Mouse (Mus musculus) CH12.LX (cell line): ENCODE measurements around the gene Cd200. TPM values are rescaled to one million over a fixed set of nuclear protein-coding genes. Genes with fewer than 3 reads are reported as not detected.

Source experiments
- DNase-seq: peaks from one replicate; pipeline ENCODE4 v3.0.0-alpha.2; 2013; ENCODE audit errors: extremely low read depth
- H3K27ac ChIP-seq: 2 replicates; pipeline ENCODE4 v1.5.1; 2012; ENCODE audit warnings: low read depth, mild to moderate bottlenecking, control low read depth, moderate library complexity; ENCODE audit not compliant: insufficient read depth
- H3K27me3 ChIP-seq: replicated peaks from 2 replicates; pipeline ENCODE3; 2012; ENCODE audit warnings: inconsistent platforms
- H3K36me3 ChIP-seq, 2 experiments: replicated peaks in 1 of 2; 2 replicates each; pipeline versions ENCODE3 to v1.6.1; 2012; ENCODE audit warnings: inconsistent platforms in 1 of 2, low read length in 1 of 2, mild to moderate bottlenecking in 1 of 2, mixed read lengths in 1 of 2, moderate library complexity in 1 of 2; ENCODE audit not compliant: control insufficient read depth in 1 of 2, insufficient read depth in 1 of 2
- H3K4me1 ChIP-seq, 2 experiments: 2 replicates each; pipeline ENCODE4 v1.6.1; 2012; ENCODE audit warnings: inconsistent platforms in 1 of 2, moderate library complexity in 1 of 2; ENCODE audit not compliant: insufficient read depth in 2 of 2, control insufficient read depth in 1 of 2
- H3K4me2 ChIP-seq: 2 replicates; pipeline ENCODE4 v1.6.1; 2012; ENCODE audit warnings: low read depth, mild to moderate bottlenecking, control low read depth; ENCODE audit not compliant: poor library complexity, insufficient read depth, severe bottlenecking
- H3K4me3 ChIP-seq, 3 experiments: fragments of 150-350 bp in 1 of 3; sonication (generic) in 1 of 3; replicated peaks in 1 of 3; 2 replicates each; pipeline versions ENCODE3 to v1.5.1; 2011 to 2012; ENCODE audit warnings: low read depth in 2 of 3, low read length in 2 of 3, mild to moderate bottlenecking in 2 of 3, moderate library complexity in 2 of 3, control low read depth in 1 of 3, improper control_type of control experiment in 1 of 3, inconsistent platforms in 1 of 3, mixed read lengths in 1 of 3; ENCODE audit not compliant: poor library complexity in 1 of 3
- H3K79me2 ChIP-seq: replicated peaks from 2 replicates; pipeline ENCODE4 v1.6.1; 2012; ENCODE audit warnings: mild to moderate bottlenecking, moderate library complexity; ENCODE audit not compliant: control insufficient read depth, poor library complexity, insufficient read depth, severe bottlenecking; ENCODE audit errors: extremely low read depth
- H3K9ac ChIP-seq: 2 replicates; pipeline ENCODE4 v1.6.1; 2012; ENCODE audit warnings: low read depth, mild to moderate bottlenecking, control low read depth, moderate library complexity; ENCODE audit not compliant: insufficient read depth
- H3K9me3 ChIP-seq: replicated peaks from 2 replicates; pipeline ENCODE3; 2012; ENCODE audit warnings: low read length, inconsistent platforms, mixed read lengths
- BHLHE40 ChIP-seq: IDR thresholded peaks from 2 replicates; pipeline ENCODE4 v1.6.1; 2011; ENCODE audit warnings: mild to moderate bottlenecking, low read depth, low read length, improper control_type of control experiment
- CHD1 ChIP-seq: IDR thresholded peaks from 2 replicates; pipeline ENCODE4 v1.6.1; 2012; ENCODE audit warnings: low read depth, low read length, improper control_type of control experiment, inconsistent platforms
- CHD2 ChIP-seq: IDR thresholded peaks from 2 replicates; pipeline ENCODE4 v1.6.1; 2011; ENCODE audit warnings: low read length, improper control_type of control experiment
- CTCF ChIP-seq, 2 experiments: IDR thresholded peaks in 1 of 2; conservative IDR thresholded peaks in 1 of 2; 2 replicates each; pipeline ENCODE4 v1.5.1; 2011 to 2012; ENCODE audit warnings: low read depth in 2 of 2, low read length in 2 of 2, improper control_type of control experiment in 1 of 2, inconsistent platforms in 1 of 2, mild to moderate bottlenecking in 1 of 2, moderate library complexity in 1 of 2
- E2F4 ChIP-seq: IDR thresholded peaks from 2 replicates; pipeline ENCODE4 v1.6.1; 2011; ENCODE audit warnings: low read depth, low read length, improper control_type of control experiment; ENCODE audit not compliant: insufficient replicate concordance
- ELF1 ChIP-seq: IDR thresholded peaks from 2 replicates; pipeline ENCODE4 v1.6.1; 2014; ENCODE audit warnings: low read depth, mild to moderate bottlenecking, inconsistent platforms, low read length, improper control_type of control experiment
- EP300 ChIP-seq: IDR thresholded peaks from 2 replicates; pipeline ENCODE4 v1.6.1; 2011; ENCODE audit warnings: low read length, improper control_type of control experiment
- ETS1 ChIP-seq: conservative IDR thresholded peaks from 2 replicates; pipeline ENCODE4 v1.6.1; 2012; ENCODE audit warnings: low read depth, mild to moderate bottlenecking, inconsistent platforms, low read length, improper control_type of control experiment, moderate library complexity
- GABPA ChIP-seq: IDR thresholded peaks from 2 replicates; pipeline ENCODE4 v1.6.1; 2012; ENCODE audit warnings: low read depth, low read length, improper control_type of control experiment, inconsistent platforms; ENCODE audit not compliant: insufficient replicate concordance
- HCFC1 ChIP-seq: IDR thresholded peaks from 2 replicates; pipeline ENCODE4 v1.6.1; 2012; ENCODE audit warnings: low read depth, mild to moderate bottlenecking, inconsistent platforms, low read length, improper control_type of control experiment
- IRF4 ChIP-seq: IDR thresholded peaks from 2 replicates; pipeline ENCODE4 v1.6.1; 2014; ENCODE audit warnings: low read depth, mild to moderate bottlenecking, inconsistent platforms, low read length, improper control_type of control experiment
- JUN ChIP-seq: IDR thresholded peaks from 2 replicates; pipeline ENCODE4 v1.6.1; 2011; ENCODE audit warnings: low read depth, mild to moderate bottlenecking, low read length, improper control_type of control experiment, moderate library complexity; ENCODE audit not compliant: insufficient read depth
- JUND ChIP-seq: conservative IDR thresholded peaks from 2 replicates; pipeline ENCODE4 v1.6.1; 2011; ENCODE audit warnings: low read depth, low read length, improper control_type of control experiment
- KAT2A ChIP-seq: IDR thresholded peaks from 2 replicates; pipeline ENCODE4 v1.6.1; 2012; ENCODE audit warnings: low read length, improper control_type of control experiment, inconsistent platforms; ENCODE audit not compliant: insufficient replicate concordance
- MAFK ChIP-seq: IDR thresholded peaks from 2 replicates; pipeline ENCODE4 v1.6.1; 2011; ENCODE audit warnings: low read length, improper control_type of control experiment; ENCODE audit not compliant: insufficient replicate concordance
- MAX ChIP-seq: IDR thresholded peaks from 2 replicates; pipeline ENCODE4 v1.6.1; 2011; ENCODE audit warnings: low read length, improper control_type of control experiment
- MAZ ChIP-seq: IDR thresholded peaks from 2 replicates; pipeline ENCODE4 v1.6.1; 2012; ENCODE audit warnings: low read depth, mild to moderate bottlenecking, inconsistent platforms, low read length, improper control_type of control experiment, moderate library complexity
- MEF2A ChIP-seq: IDR thresholded peaks from 2 replicates; pipeline ENCODE4 v1.6.1; 2014; ENCODE audit warnings: low read depth, mild to moderate bottlenecking, inconsistent platforms, low read length, improper control_type of control experiment, borderline replicate concordance
- MXI1 ChIP-seq: IDR thresholded peaks from 2 replicates; pipeline ENCODE4 v1.6.1; 2011; ENCODE audit warnings: mild to moderate bottlenecking, low read depth, low read length, improper control_type of control experiment
- MYC ChIP-seq: IDR thresholded peaks from 2 replicates; pipeline ENCODE4 v1.6.1; 2011; ENCODE audit warnings: low read depth, mild to moderate bottlenecking, improper control_type of control experiment, low read length
- NELFE ChIP-seq: IDR thresholded peaks from 2 replicates; pipeline ENCODE4 v1.6.1; 2011; ENCODE audit warnings: low read depth, low read length, improper control_type of control experiment
- NRF1 ChIP-seq: IDR thresholded peaks from 2 replicates; pipeline ENCODE4 v1.6.1; 2014; ENCODE audit warnings: low read depth, mild to moderate bottlenecking, inconsistent platforms, low read length, improper control_type of control experiment, moderate library complexity
- PAX5 ChIP-seq: IDR thresholded peaks from 2 replicates; pipeline ENCODE4 v1.6.1; 2012; ENCODE audit warnings: low read length, inconsistent platforms, mixed read lengths
- POLR2A ChIP-seq: IDR thresholded peaks from 2 replicates; pipeline ENCODE4 v1.6.1; 2011; ENCODE audit warnings: low read depth, mild to moderate bottlenecking, improper control_type of control experiment, low read length
- POLR2AphosphoS2 ChIP-seq: IDR thresholded peaks from 2 replicates; pipeline ENCODE4 v1.6.1; 2011; ENCODE audit warnings: low read depth, low read length, improper control_type of control experiment
- RAD21 ChIP-seq: IDR thresholded peaks from 2 replicates; pipeline ENCODE4 v1.6.1; 2011; ENCODE audit warnings: low read depth, mild to moderate bottlenecking, low read length, improper control_type of control experiment, moderate library complexity
- RCOR1 ChIP-seq: conservative IDR thresholded peaks from 2 replicates; pipeline ENCODE4 v1.6.1; 2012; ENCODE audit warnings: low read depth, mild to moderate bottlenecking, inconsistent platforms, low read length, improper control_type of control experiment
- SIN3A ChIP-seq: IDR thresholded peaks from 2 replicates; pipeline ENCODE4 v1.6.1; 2012; ENCODE audit warnings: low read length, improper control_type of control experiment, inconsistent platforms
- SMC3 ChIP-seq: IDR thresholded peaks from 2 replicates; pipeline ENCODE4 v1.6.1; 2011; ENCODE audit warnings: low read depth, low read length, improper control_type of control experiment
- TBP ChIP-seq: conservative IDR thresholded peaks from 2 replicates; pipeline ENCODE4 v1.6.1; 2011; ENCODE audit warnings: low read depth, low read length, improper control_type of control experiment
- TCF12 ChIP-seq: IDR thresholded peaks from 2 replicates; pipeline ENCODE4 v1.6.1; 2014; ENCODE audit warnings: low read depth, mild to moderate bottlenecking, inconsistent platforms, low read length, improper control_type of control experiment
- UBTF ChIP-seq: IDR thresholded peaks from 2 replicates; pipeline ENCODE4 v1.6.1; 2012; ENCODE audit warnings: low read depth, mild to moderate bottlenecking, inconsistent platforms, low read length, improper control_type of control experiment, moderate library complexity
- USF1 ChIP-seq: IDR thresholded peaks from 2 replicates; pipeline ENCODE4 v1.6.1; 2014; ENCODE audit warnings: low read depth, mild to moderate bottlenecking, inconsistent platforms, low read length, improper control_type of control experiment
- USF2 ChIP-seq: conservative IDR thresholded peaks from 2 replicates; pipeline ENCODE4 v1.6.1; 2011; ENCODE audit warnings: low read depth, low read length, improper control_type of control experiment
- ZC3H11A ChIP-seq: IDR thresholded peaks from 2 replicates; pipeline ENCODE4 v1.6.1; 2012; ENCODE audit warnings: low read depth, mild to moderate bottlenecking, inconsistent platforms, low read length, improper control_type of control experiment
- ZKSCAN1 ChIP-seq: IDR thresholded peaks from 2 replicates; pipeline ENCODE4 v1.6.1; 2012; ENCODE audit warnings: low read depth, inconsistent platforms, low read length, improper control_type of control experiment, borderline replicate concordance
- ZNF384 ChIP-seq: IDR thresholded peaks from 2 replicates; pipeline ENCODE4 v1.6.1; 2012; ENCODE audit warnings: low read depth, low read length, improper control_type of control experiment, inconsistent platforms
- dilution Hi-C: fragments of 300-500 bp; cut with MboI; formaldehyde crosslinking; loops from 2 replicates; pipeline ENCODE4 v1.14.3; 2020; ENCODE audit warnings: low sequenced_read_pairs; ENCODE audit not compliant: extremely low pct_unique_long_range_greater_than_20kb, extremely low pct_ligation_motif_present
- in situ Hi-C: fragments of 300-500 bp; cut with MboI; formaldehyde crosslinking; loops from 3 replicates; pipeline ENCODE4 v1.14.3; 2019; ENCODE audit warnings: low sequenced_read_pairs, low pct_ligation_motif_present, low pct_unique_long_range_greater_than_20kb, mixed read lengths
- polyA plus RNA-seq: library from polyadenylated mRNA; unstranded; fragments of >175 nt; gene quantifications from 2 replicates; pipeline ENCODE4 v1.2.1, GENCODE M21; 2012; ENCODE audit warnings: low read depth; ENCODE audit not compliant: insufficient read length
- total RNA-seq, 2 experiments: library from RNA; depleted of rRNA; stranded (reverse); fragments of 300-350 nt in 1 of 2; fragments of >200 nt in 1 of 2; gene quantifications; 2 replicates each; pipeline ENCODE4 v1.2.3; 2012 to 2014

The Cd200 gene
- total and polyA plus RNA-seq, 3 experiments = 13.7 to 77.5 (median 17.0) TPM

- TF ChIP-seq GABPA (no peak), NELFE (no peak), UBTF (no peak), IRF4 (peak; percentile 100), CHD1 (no peak), ETS1 (peak; percentile 94), TBP (no peak)
Measured at GRCm38 (mm10) chr16:45389833-45390232, 19.0 kb downstream of the Cd200 start (continued).

DNA sequence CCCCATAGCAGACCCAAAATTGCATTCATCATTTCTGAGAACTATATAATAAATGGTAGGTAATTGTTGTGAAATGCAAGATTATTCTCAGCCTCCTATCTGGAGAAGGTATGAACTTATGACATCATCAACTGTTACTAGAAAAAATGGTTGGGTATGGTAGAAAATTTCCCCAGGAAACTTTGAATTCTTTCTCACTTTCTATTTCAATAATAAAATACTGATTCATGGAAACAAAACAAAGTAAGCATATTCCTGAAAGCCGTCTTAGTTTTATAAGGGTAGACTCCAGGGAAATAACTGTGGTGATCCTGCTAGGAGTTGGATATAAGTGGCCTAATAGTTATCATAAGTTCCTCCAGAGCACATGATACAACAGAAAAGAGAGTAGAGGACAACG lies 19.8 kb downstream of the Cd200 start:
- Histone ChIP-seq H3K4me2 (peak overlapping the region; percentile 98), H3K79me2 (peaks cover 15% of the 10 kb centered on the region), H3K4me1 (peaks cover 14 to 51% of the 10 kb centered on the region in 2 experiments), H3K4me3 (peak overlapping the region in 1 of 3 experiments; percentile 34), H3K27me3 (no peaks in the 10 kb centered on the region), H3K36me3 (peaks cover 9 to 11% of the 10 kb centered on the region in 2 experiments), H3K27ac (peak overlapping the region; percentile 99), H3K9ac (peak overlapping the region; percentile 77), H3K9me3 (no peaks in the 10 kb centered on the region)
- peak; percentile 21 for DNase-seq
- in situ Hi-C loops (no loop called here), dilution Hi-C loops (no loop called here)
- TF ChIP-seq MAX (peak; percentile 58; the same call in 1 of the 2 replicates), MYC (0 out of 2 replicates have a peak, but pooled peaks have one; percentile 49), GABPA (no peak), TCF12 (peak; percentile 60; the same call in 1 of the 2 replicates), JUN (peak; percentile 89), ELF1 (0 out of 2 replicates have a peak, but pooled peaks have one; percentile 33), NRF1 (no peak), ZNF384 (peak; percentile 93), E2F4 (no peak), ZC3H11A (no peak), TBP (0 out of 2 replicates have a peak, but pooled peaks have one; percentile 33), RAD21 (no peak; the same call in 1 of the 2 replicates), SIN3A (peak; percentile 24; the same call in 1 of the 2 replicates), CHD2 (peak; percentile 52; the same call in 1 of the 2 replicates), PAX5 (no peak), ZKSCAN1 (no peak), HCFC1 (no peak; the same call in 1 of the 2 replicates), BHLHE40 (peak; percentile 54; the same call in 1 of the 2 replicates), IRF4 (peak; percentile 89), ETS1 (peak; percentile 81), USF1 (no peak), RCOR1 (peak; percentile 78), MXI1 (no peak), UBTF (no peak), MAFK (peak; percentile 78), POLR2A (no peak), MEF2A (peak; percentile 74), EP300 (peak; percentile 90), MAZ (no peak), SMC3 (no peak), KAT2A (no peak), USF2 (no peak), NELFE (no peak), CHD1 (peak; percentile 69; the same call in 1 of the 2 replicates), JUND (peak; percentile 92), CTCF (conservative IDR thresholded peaks at IDR 0.05 in 1 of 2, IDR thresholded peaks at IDR 0.05 in 1 of 2; ENCODE audit: low read depth in 2 of 2, low read length in 2 of 2) (no peak), POLR2AphosphoS2 (no peak)
